Mouse (Mus musculus) MEL (cell line): ENCODE data around the gene Tlr11. TPM values are rescaled to one million over a fixed set of nuclear protein-coding genes. Genes with fewer than 3 reads are reported as not detected.

ENCODE experiments used
- polyA plus RNA-seq, 2 experiments: library from polyadenylated mRNA; stranded (reverse) in 1 of 2; unstranded in 1 of 2; fragments of >175 nt in 1 of 2; fragments of >200 nt in 1 of 2; gene quantifications; 2 replicates each; pipeline versions ENCODE4 v1.2.1 to v1.2.4; 2012; ENCODE audit warnings: low replicate concordance in 2 of 2, low read depth in 1 of 2; ENCODE audit not compliant: insufficient read length in 2 of 2, insufficient read depth in 1 of 2, missing spikeins in 1 of 2
- total RNA-seq: library from RNA; depleted of rRNA; stranded (reverse); fragments of 300-350 nt; gene quantifications from 2 replicates; pipeline ENCODE4 v1.2.3, GENCODE M21; 2012; rRNA removed

Tlr11 gene
- total and polyA plus RNA-seq, 3 experiments, result not detected

Other genes starting within 250 kb of the Tlr11 start
- not detected in 2 replicates for gene Olfr727, start 234.7 kb upstream of the Tlr11 start, total RNA-seq
- gene Olfr727, start 234.7 kb upstream of the Tlr11 start, polyA plus RNA-seq, result not detected
- not detected in 2 replicates for gene Olfr728, start 215.2 kb upstream of the Tlr11 start, total RNA-seq
- gene Olfr728, start 215.2 kb upstream of the Tlr11 start, polyA plus RNA-seq, result not detected
- gene Olfr729, start 205.0 kb upstream of the Tlr11 start, total RNA-seq, result not detected in 2 replicates
- gene Olfr729, start 205.0 kb upstream of the Tlr11 start, polyA plus RNA-seq, result under 1 TPM in 1 of 2 experiments, not detected in 1; 0.04 TPM
- gene Olfr730, start 169.7 kb upstream of the Tlr11 start, total RNA-seq, result not detected in 2 replicates
- gene Olfr730, start 169.7 kb upstream of the Tlr11 start, polyA plus RNA-seq, result not detected
- gene Olfr731, start 116.0 kb upstream of the Tlr11 start, total RNA-seq, result not detected in 2 replicates
- not detected for gene Olfr731, start 116.0 kb upstream of the Tlr11 start, polyA plus RNA-seq
- not detected in 2 replicates for gene Olfr732, start 73.7 kb upstream of the Tlr11 start, total RNA-seq
- not detected for gene Olfr732, start 73.7 kb upstream of the Tlr11 start, polyA plus RNA-seq
- not detected in 2 replicates for gene Olfr733, start 56.4 kb upstream of the Tlr11 start, total RNA-seq
- gene Olfr733, start 56.4 kb upstream of the Tlr11 start, polyA plus RNA-seq, result not detected
- not detected in 2 replicates for gene Olfr734, start 31.2 kb upstream of the Tlr11 start, total RNA-seq
- not detected for gene Olfr734, start 31.2 kb upstream of the Tlr11 start, polyA plus RNA-seq
- gene Olfr735, start 9.0 kb upstream of the Tlr11 start, total RNA-seq, result not detected in 2 replicates
- gene Olfr735, start 9.0 kb upstream of the Tlr11 start, polyA plus RNA-seq, result not detected
- not detected in 2 replicates for gene Olfr736, start 23.2 kb downstream of the Tlr11 start, total RNA-seq
- gene Olfr736, start 23.2 kb downstream of the Tlr11 start, polyA plus RNA-seq, result not detected
- not detected in 2 replicates for gene Olfr738, start 49.7 kb downstream of the Tlr11 start, total RNA-seq
- not detected for gene Olfr738, start 49.7 kb downstream of the Tlr11 start, polyA plus RNA-seq
- gene Olfr739, start 60.7 kb downstream of the Tlr11 start, total RNA-seq, result not detected in 2 replicates
- not detected for gene Olfr739, start 60.7 kb downstream of the Tlr11 start, polyA plus RNA-seq
- gene Olfr740, start 87.6 kb downstream of the Tlr11 start, total RNA-seq, result not detected in 2 replicates
- not detected for gene Olfr740, start 87.6 kb downstream of the Tlr11 start, polyA plus RNA-seq
- not detected in 2 replicates for gene Olfr741, start 114.8 kb downstream of the Tlr11 start, total RNA-seq
- gene Olfr741, start 114.8 kb downstream of the Tlr11 start, polyA plus RNA-seq, result not detected
- not detected in 2 replicates for gene Olfr742, start 145.7 kb downstream of the Tlr11 start, total RNA-seq
- not detected for gene Olfr742, start 145.7 kb downstream of the Tlr11 start, polyA plus RNA-seq
- not detected in 2 replicates for gene Olfr743, start 163.9 kb downstream of the Tlr11 start, total RNA-seq
- gene Olfr743, start 163.9 kb downstream of the Tlr11 start, polyA plus RNA-seq, result not detected